Mouse (Mus musculus): ENCODE measurements around the gene Ctdsp1. TPM values are rescaled to one million over a fixed set of nuclear protein-coding genes. Genes with fewer than 3 reads are reported as not detected.
"Not testable (repeated sequence)": the region's sequence is repeated elsewhere in the genome, so short reads cannot be mapped to it uniquely, and the experiment has no call there.

Gene Ctdsp1
- polyA plus RNA-seq, 1 experiment from 2014 or later: 31.0 TPM

DNA sequence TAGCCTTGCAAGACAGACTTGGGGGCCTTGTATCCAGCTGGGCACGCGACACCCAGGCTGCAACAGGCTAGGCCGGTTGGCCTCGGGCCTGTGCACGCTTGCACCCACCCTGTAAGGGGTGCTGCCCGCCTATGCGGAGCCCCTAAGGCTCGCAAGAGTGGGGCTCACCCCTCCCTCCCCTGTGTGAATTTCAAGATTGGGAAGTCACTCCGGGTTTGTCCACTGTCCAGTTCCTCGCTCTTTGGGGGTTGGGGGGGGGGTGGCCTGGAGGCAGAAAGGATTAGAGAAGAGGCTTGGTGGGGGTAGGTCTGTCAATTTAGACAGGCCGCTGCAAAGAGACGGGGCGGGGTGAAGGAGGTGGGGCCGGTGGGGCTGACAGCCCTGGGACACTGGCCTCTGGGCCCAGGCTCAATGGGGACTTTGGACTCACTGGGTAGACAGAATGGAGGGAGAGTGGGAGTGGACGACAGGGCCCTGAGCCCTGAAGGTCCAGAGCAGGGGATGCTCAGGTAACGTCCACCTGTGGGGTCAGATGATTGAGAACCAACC, 1.2 kb downstream of the Ctdsp1 start:
- 2% methylated on average over 16 of the region's 16 CpGs for WGBS
- Histone ChIP-seq H3K9me3 (no peaks in the 10 kb centered on the region), H3K27me3 (peaks cover 29% of the 10 kb centered on the region), H3K4me1 (peaks cover 31% of the 10 kb centered on the region), H3K4me2 (replicated peaks) (peak overlapping the region; percentile 93), H3K36me3 (peaks cover 19% of the 10 kb centered on the region), H3K27ac (replicated peaks) (peak overlapping the region; percentile 90), H3K9ac (replicated peaks) (peak overlapping the region; percentile 92), H3K4me3 (peak overlapping the region; percentile 93)
- ATAC-seq (ENCODE audit: low FRiP score, low read depth): peak; percentile 13

DNA sequence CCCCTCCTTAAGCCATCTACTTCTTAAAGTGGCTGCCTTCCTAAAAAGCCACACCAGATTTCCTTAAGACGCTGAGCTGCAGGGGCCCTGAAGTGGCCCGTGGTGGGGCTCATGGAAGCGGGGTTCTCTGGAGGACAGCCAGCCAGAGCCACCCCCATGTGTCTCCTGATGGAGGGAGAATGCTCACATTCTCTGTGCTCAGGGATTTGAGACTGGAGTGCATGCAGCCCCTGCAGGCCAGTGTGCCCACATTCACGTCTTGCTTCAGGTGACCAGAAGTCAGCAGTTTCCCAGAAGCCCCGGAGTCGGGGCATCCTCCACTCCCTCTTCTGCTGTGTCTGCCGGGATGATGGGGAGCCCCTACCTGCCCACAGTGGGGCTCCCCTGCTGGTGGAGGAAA, 1.7 kb downstream of the Ctdsp1 start:
- Histone ChIP-seq H3K27me3 (peaks cover 29% of the 10 kb centered on the region), H3K4me2 (replicated peaks) (peak overlapping the region; percentile 93), H3K4me3 (peak overlapping the region; percentile 93), H3K9me3 (no peaks in the 10 kb centered on the region), H3K27ac (replicated peaks) (no peak overlapping the region), H3K4me1 (peaks cover 33% of the 10 kb centered on the region), H3K9ac (replicated peaks) (peak overlapping the region; percentile 92), H3K36me3 (peaks cover 19% of the 10 kb centered on the region)
- no peak for ATAC-seq (ENCODE audit: low FRiP score, low read depth)
- WGBS: 40% methylated on average over 7 of the region's 7 CpGs

DNA sequence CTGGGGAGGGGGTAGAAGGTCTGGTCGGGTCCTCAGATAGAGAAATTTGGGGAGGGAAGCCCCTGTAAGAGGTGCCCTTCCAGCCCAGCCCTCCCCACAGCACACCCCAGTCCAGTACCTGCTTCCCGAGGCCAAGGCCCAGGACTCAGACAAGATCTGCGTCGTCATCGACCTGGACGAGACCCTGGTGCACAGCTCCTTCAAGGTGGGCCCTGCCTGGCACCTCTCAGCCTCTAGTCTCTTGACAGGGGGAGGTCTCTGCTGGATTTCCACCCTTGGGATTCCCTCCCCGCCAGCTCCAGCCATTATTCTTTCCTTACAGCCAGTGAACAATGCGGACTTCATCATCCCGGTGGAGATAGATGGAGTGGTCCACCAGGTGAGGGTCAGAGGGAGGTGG, 2.4 kb downstream of the Ctdsp1 start:
- no peak overlapping the region for H3K4me3 ChIP-seq
- no peak overlapping the region for H3K9ac ChIP-seq (replicated peaks)
- H3K36me3 ChIP-seq: peaks cover 19% of the 10 kb centered on the region
- H3K9me3 ChIP-seq: no peaks in the 10 kb centered on the region
- peaks cover 22% of the 10 kb centered on the region for H3K27me3 ChIP-seq
- no peak overlapping the region; the same call in 1 of the 2 replicates for H3K4me2 ChIP-seq (replicated peaks)
- WGBS: 93% methylated on average over 9 of the region's 9 CpGs
- ATAC-seq (ENCODE audit: low FRiP score, low read depth): no peak
- no peak overlapping the region for H3K27ac ChIP-seq (replicated peaks)
- peaks cover 33% of the 10 kb centered on the region for H3K4me1 ChIP-seq

DNA sequence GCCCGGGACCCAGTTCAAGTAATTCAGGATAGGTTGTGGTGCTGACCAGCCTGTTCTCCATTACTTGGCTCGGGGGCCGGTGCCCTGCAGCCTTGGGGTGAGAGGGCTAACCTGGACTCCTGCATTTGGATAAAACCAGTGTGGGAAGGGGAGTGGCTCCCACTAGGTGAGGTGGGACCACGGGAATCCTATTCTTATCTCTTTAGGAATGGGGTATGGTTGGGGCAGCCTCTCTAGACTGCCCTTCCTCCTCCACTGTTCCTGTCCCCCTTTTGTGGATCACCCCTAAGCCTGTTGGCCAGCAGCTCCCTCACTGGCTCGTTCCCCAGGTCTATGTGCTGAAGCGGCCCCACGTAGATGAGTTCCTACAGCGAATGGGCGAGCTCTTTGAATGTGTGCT, 3.0 kb downstream of the Ctdsp1 start:
- no peak overlapping the region for H3K27ac ChIP-seq (replicated peaks)
- no peak overlapping the region for H3K9ac ChIP-seq (replicated peaks)
- no peak overlapping the region for H3K4me2 ChIP-seq (replicated peaks)
- ATAC-seq (ENCODE audit: low FRiP score, low read depth): no peak
- H3K9me3 ChIP-seq: no peaks in the 10 kb centered on the region
- peaks cover 33% of the 10 kb centered on the region for H3K4me1 ChIP-seq
- H3K4me3 ChIP-seq: no peak overlapping the region
- peaks cover 16% of the 10 kb centered on the region for H3K27me3 ChIP-seq
- 91% methylated on average over 9 of the region's 9 CpGs for WGBS
- peaks cover 19% of the 10 kb centered on the region for H3K36me3 ChIP-seq

DNA sequence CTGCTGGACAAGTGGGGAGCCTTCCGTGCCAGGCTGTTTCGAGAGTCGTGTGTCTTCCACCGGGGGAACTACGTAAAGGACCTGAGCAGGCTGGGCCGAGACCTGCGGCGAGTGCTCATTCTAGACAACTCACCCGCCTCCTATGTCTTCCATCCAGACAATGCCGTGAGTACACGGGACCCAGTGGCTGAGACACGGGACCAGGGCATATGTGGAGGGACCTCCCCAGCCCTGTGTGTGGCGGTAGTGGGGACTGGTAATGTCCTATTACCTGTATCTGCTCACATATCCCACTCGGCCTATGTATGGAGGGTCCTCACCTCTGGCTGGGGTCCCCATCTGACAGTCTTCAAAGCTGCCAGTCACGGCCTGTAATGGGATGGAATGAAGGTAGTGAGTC, 3.5 kb downstream of the Ctdsp1 start:
- H3K4me3 ChIP-seq: no peak overlapping the region
- no peak overlapping the region for H3K4me2 ChIP-seq (replicated peaks)
- 90% methylated on average over 15 of the region's 15 CpGs for WGBS
- no peak overlapping the region for H3K9ac ChIP-seq (replicated peaks)
- H3K36me3 ChIP-seq: peaks cover 19% of the 10 kb centered on the region
- no peaks in the 10 kb centered on the region for H3K9me3 ChIP-seq
- peaks cover 30% of the 10 kb centered on the region for H3K4me1 ChIP-seq
- no peak for ATAC-seq (ENCODE audit: low FRiP score, low read depth)
- H3K27me3 ChIP-seq: peaks cover 10% of the 10 kb centered on the region
- H3K27ac ChIP-seq (replicated peaks): no peak overlapping the region

DNA sequence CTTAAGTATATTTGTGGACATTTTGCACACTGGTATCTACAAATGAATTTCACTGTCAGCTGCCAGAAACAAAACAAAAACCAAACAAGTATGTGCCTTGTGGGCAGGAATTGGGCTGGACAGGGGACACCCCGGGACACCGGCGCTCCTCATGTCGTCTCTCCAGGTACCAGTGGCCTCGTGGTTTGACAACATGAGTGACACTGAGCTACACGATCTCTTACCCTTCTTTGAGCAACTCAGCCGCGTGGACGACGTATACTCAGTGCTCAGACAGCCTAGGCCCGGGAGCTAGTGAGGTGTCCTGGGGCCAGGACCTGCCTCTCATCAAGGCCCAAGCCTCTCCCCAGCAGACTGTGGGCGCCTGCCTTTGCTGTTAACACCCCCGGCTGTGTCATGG, 4.0 kb downstream of the Ctdsp1 start:
- H3K4me1 ChIP-seq: peaks cover 26% of the 10 kb centered on the region
- H3K27me3 ChIP-seq: peaks cover 6% of the 10 kb centered on the region
- no peaks in the 10 kb centered on the region for H3K9me3 ChIP-seq
- no peak for ATAC-seq (ENCODE audit: low FRiP score, low read depth)
- no peak overlapping the region for H3K4me3 ChIP-seq
- H3K4me2 ChIP-seq (replicated peaks): no peak overlapping the region
- no peak overlapping the region for H3K9ac ChIP-seq (replicated peaks)
- WGBS: 86% methylated on average over 11 of the region's 13 CpGs
- peaks cover 19% of the 10 kb centered on the region for H3K36me3 ChIP-seq
- no peak overlapping the region for H3K27ac ChIP-seq (replicated peaks)

DNA sequence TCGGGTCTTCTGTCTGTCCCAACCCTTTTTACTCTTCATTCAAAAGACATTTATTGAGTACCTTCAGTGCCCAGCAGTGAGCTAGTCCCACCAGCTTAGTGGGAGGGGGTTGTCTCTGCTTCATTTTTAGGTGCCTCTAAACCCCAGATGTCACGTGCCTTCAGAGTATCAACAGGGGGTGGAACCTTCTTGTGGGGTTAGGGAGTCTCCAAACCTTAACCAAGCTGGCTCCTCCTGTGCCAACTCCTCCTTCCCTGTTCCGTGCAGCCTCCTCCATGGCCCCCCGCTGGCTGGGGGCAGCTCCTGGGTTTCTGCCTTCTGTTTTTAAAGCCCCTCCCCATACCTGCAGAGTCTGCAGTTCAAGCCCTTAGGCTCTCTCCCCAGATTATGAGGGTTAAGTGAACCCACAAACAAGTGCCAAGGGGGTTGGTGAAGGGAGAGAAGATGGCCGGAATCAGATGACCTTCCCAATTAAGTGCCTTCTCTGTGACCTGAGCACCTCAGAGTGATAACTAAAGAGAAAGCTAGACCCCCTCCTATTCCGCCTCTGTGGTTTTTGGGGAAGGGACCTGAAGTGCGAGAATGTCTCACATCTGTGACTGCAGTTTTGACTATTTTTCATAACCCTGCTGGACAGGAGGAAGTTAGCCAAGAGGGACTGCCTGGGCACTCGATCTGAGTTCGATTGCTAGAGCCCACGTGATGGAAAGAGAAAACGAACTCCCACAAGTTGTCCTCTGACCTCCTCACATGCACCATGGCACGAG, 5.3 kb downstream of the Ctdsp1 start:
- H3K4me1 ChIP-seq: peaks cover 22% of the 10 kb centered on the region
- not testable (repeated sequence) for ATAC-seq (ENCODE audit: low FRiP score, low read depth); H3K9me3 ChIP-seq; H3K27me3 ChIP-seq; H3K9ac ChIP-seq (replicated peaks)
- H3K36me3 ChIP-seq: peaks cover 19% of the 10 kb centered on the region
- peak overlapping the region; percentile 44 for H3K4me3 ChIP-seq
- WGBS: 10% methylated on average over 12 of the region's 12 CpGs
- H3K4me2 ChIP-seq (replicated peaks): peak overlapping the region; percentile 86
- peak overlapping the region; percentile 73 for H3K27ac ChIP-seq (replicated peaks)

DNA sequence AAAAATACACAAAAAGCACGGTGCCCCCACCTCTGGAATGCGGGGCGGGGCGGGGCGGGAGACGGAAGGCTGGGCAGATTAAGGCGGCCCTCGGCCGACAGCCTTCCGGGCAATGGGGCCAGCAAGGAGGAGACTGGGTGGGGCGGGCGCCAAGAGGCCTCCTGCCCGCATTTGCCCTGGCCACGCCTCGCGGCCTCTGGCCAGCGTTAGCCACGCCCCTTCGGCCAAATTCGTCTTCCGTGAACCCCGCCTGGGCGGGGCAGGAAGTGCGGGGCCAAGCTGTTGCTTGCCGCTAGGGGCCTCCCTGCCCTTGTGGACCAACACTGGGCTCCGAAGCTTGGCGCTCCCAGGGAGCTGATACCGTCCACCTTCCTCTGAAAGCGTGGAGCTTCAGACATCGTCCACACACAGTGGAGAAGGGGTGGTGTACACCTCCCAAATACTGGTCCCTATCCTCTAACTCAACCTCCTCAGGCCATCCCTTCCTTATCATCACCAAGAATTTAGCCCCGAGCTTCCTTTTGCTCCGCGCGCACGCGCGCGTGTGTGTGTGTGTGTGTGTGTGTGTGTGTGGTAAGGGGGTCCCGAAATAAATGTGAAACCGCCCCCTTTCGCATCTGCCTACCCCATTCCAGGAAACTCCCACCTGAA, 6.1 kb downstream of the Ctdsp1 start:
- peaks cover 19% of the 10 kb centered on the region for H3K36me3 ChIP-seq
- under 1% methylated on average over 41 of the region's 41 CpGs for WGBS
- peak overlapping the region; percentile 72 for H3K9ac ChIP-seq (replicated peaks)
- no peaks in the 10 kb centered on the region for H3K27me3 ChIP-seq
- peak overlapping the region; percentile 73 for H3K27ac ChIP-seq (replicated peaks)
- peak; percentile 89 for ATAC-seq (ENCODE audit: low FRiP score, low read depth)
- H3K4me1 ChIP-seq: peaks cover 18% of the 10 kb centered on the region
- H3K4me2 ChIP-seq (replicated peaks): peak overlapping the region; percentile 86
- H3K4me3 ChIP-seq: peak overlapping the region; percentile 44
- no peaks in the 10 kb centered on the region for H3K9me3 ChIP-seq

DNA sequence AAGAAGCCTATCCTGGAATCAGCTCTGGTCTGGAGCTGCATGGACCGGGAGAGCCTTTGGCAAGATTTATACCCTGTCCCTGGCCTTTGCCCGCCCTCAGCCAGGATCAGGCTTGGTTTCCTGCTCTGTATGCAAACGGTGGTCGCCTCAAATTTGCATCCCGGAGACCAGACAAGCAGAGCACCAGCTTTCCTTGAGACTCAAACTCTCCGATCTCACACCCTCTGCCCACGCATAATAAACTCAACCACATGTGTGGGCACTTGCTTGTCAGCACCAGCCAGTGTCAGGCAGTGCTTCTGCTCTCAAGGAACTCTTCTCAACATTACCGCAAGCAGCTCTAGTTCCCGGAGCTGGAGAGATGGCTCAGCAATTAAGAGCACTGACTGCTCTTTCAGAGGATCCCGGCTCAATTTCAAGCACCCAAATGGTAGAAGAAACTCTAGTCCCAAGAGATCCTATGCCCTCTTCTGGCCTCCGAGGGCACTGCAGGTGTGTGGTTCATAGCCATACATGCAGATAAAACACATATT, 6.7 kb downstream of the Ctdsp1 start:
- Histone ChIP-seq H3K27ac (replicated peaks) (peak overlapping the region; percentile 73), H3K9ac (replicated peaks) (peak overlapping the region; percentile 72), H3K36me3 (peaks cover 19% of the 10 kb centered on the region), H3K4me2 (replicated peaks) (peak overlapping the region; percentile 86), H3K9me3 (no peaks in the 10 kb centered on the region), H3K4me1 (peaks cover 12% of the 10 kb centered on the region), H3K27me3 (no peaks in the 10 kb centered on the region), H3K4me3 (peak overlapping the region; percentile 44)
- 5% methylated on average over 11 of the region's 11 CpGs for WGBS
- ATAC-seq (ENCODE audit: low FRiP score, low read depth): peak; percentile 42

DNA sequence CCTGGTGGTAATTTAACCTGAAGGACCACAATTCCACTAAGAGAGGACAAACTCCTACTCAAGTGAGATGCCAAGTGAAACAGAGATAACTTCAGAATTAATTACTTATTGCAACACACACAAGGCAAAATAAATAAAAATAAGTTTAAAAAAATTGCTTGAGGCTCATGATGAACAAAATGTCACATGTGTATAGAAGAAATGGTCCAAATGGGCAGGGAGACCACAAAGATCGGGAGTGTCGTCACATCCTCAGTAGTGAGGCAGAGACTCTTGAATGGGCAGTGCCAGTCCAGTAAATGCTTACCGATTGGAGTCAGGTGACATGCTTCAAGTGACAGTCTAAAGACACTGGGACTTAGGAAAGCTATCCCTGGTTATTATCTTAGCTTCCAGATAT, 9.2 kb downstream of the Ctdsp1 start:
- Histone ChIP-seq H3K9ac (replicated peaks) (no peak overlapping the region), H3K4me1 (peaks cover 7% of the 10 kb centered on the region; the same call in 1 of the 2 replicates), H3K27me3 (no peaks in the 10 kb centered on the region), H3K36me3 (no peaks in the 10 kb centered on the region), H3K4me2 (replicated peaks) (no peak overlapping the region), H3K9me3 (no peaks in the 10 kb centered on the region), H3K27ac (replicated peaks) (no peak overlapping the region), H3K4me3 (no peak overlapping the region)
- ATAC-seq (ENCODE audit: low FRiP score, low read depth): no peak
- WGBS: 80% methylated on average over 3 of the region's 3 CpGs

DNA sequence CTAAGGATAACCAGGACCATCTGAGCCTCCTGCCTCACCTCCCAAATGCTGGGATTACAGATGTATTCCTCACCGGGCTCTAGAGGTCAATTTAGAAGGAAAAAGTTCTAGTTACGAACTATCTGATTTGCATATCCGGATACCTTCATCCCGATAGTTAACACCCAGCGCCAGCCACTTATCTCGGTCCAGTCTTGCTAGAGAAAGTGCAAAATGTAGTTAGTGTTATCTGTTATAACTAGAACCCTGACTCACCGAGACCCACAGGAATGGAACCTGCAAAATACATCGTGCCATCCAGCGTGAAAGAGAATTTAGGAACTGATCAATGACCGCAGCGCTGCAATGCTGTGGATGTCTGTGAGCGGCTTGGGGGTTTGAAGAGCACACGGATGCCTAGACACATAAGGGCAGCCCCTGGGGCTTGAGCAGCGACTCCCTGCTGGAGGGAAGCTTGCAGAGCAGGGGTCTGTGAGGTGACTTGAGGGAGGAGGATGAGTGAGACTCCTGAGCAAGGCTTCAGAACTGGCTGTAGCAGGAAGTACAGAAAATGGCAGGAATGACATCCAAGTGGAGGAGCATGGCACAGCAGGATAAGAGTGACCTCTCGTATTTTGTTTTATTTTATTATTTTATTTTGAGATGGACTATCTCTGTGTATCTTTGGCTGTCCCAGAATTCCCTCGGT, 9.8 kb downstream of the Ctdsp1 start:
- peaks cover 7% of the 10 kb centered on the region; the same call in 1 of the 2 replicates for H3K4me1 ChIP-seq
- no peak overlapping the region for H3K9ac ChIP-seq (replicated peaks)
- WGBS: 53% methylated on average over 16 of the region's 16 CpGs
- no peaks in the 10 kb centered on the region for H3K36me3 ChIP-seq
- H3K27ac ChIP-seq (replicated peaks): no peak overlapping the region
- H3K4me3 ChIP-seq: no peak overlapping the region
- no peak for ATAC-seq (ENCODE audit: low FRiP score, low read depth)
- no peaks in the 10 kb centered on the region for H3K27me3 ChIP-seq
- no peak overlapping the region for H3K4me2 ChIP-seq (replicated peaks)
- no peaks in the 10 kb centered on the region for H3K9me3 ChIP-seq

Measured in midbrain, embryonic 12.5 days (tissue).